Mouse (Mus musculus) ovary, adult 18-20 months (tissue): ENCODE measurements around the gene Ehhadh.
A peak's percentile ranks its signal among the peaks of the same experiment; 100 is the strongest.
"Not testable (repeated sequence)": the region's sequence is repeated elsewhere in the genome, so short reads cannot be mapped to it uniquely, and the experiment has no call there.

Source experiments
- DNase-seq: peaks from one replicate; pipeline ENCODE4 v3.0.0; 2022; ENCODE audit warnings: low spot score, mixed read lengths

Gene Ehhadh

GRCm38 (mm10) chr16:21794697-21795045 is 7.1 kb upstream of the Ehhadh start:
- no peak for DNase-seq

GRCm38 (mm10) chr16:21793875-21794696 is 6.5 kb upstream of the Ehhadh start, which contains the start of gene Map3k13:
TSS of gene Map3k13 (plus strand) at chr16:21794346.
- DNase-seq: peak; percentile 89

GRCm38 (mm10) chr16:21793080-21793810 is 5.6 kb upstream of the Ehhadh start:
- DNase-seq: not testable (repeated sequence)

GRCm38 (mm10) chr16:21791779-21792178 is 4.2 kb upstream of the Ehhadh start:
- no peak for DNase-seq

- no peak for DNase-seq
These were observed 2.9 kb upstream of the Ehhadh start for GRCm38 (mm10) chr16:21790469-21790868.

GRCm38 (mm10) chr16:21789180-21789579 is 1.6 kb upstream of the Ehhadh start:
- DNase-seq: no peak

- DNase-seq: no peak
These were observed 974 bp upstream of the Ehhadh start for GRCm38 (mm10) chr16:21788581-21788980.

GRCm38 (mm10) chr16:21786317-21786716 is 1.3 kb downstream of the Ehhadh start:
- no peak for DNase-seq

GRCm38 (mm10) chr16:21785000-21785399 is 2.6 kb downstream of the Ehhadh start:
- DNase-seq: no peak

- no peak for DNase-seq
These were observed 4.8 kb downstream of the Ehhadh start for GRCm38 (mm10) chr16:21782807-21783206.

- DNase-seq: no peak
These were observed 5.7 kb downstream of the Ehhadh start for GRCm38 (mm10) chr16:21781895-21782294.

- DNase-seq: no peak
These were observed 6.3 kb downstream of the Ehhadh start for GRCm38 (mm10) chr16:21781277-21781676.

GRCm38 (mm10) chr16:21779149-21779548 is 8.5 kb downstream of the Ehhadh start:
- DNase-seq: no peak

GRCm38 (mm10) chr16:21778293-21778866 is 9.2 kb downstream of the Ehhadh start:
- no peak for DNase-seq

GRCm38 (mm10) chr16:21774725-21775124 is 12.9 kb downstream of the Ehhadh start:
- no peak for DNase-seq

- no peak for DNase-seq
These were observed 17.9 kb downstream of the Ehhadh start for GRCm38 (mm10) chr16:21769667-21770066.

GRCm38 (mm10) chr16:21768255-21768654 is 19.4 kb downstream of the Ehhadh start:
- DNase-seq: no peak

- DNase-seq: no peak
These were observed 29.2 kb downstream of the Ehhadh start for GRCm38 (mm10) chr16:21758447-21758846.

GRCm38 (mm10) chr16:21743401-21743800 is 44.2 kb downstream of the Ehhadh start:
- DNase-seq: no peak

- no peak for DNase-seq
These were observed 44.7 kb downstream of the Ehhadh start for GRCm38 (mm10) chr16:21742898-21743297.

GRCm38 (mm10) chr16:21742191-21742870 is 45.3 kb downstream of the Ehhadh start:
- no peak for DNase-seq

- no peak for DNase-seq
These were observed 46.1 kb downstream of the Ehhadh start for GRCm38 (mm10) chr16:21741542-21741941.
